Mouse (Mus musculus) C2C12 (cell line): ENCODE data around the gene Ctdspl.

ENCODE experiments used
- CEBPB ChIP-seq: IDR thresholded peaks from one replicate; pipeline ENCODE4 v1.6.1; 2011; ENCODE audit warnings: low read depth, mild to moderate bottlenecking, control low read depth, moderate library complexity
- CTCF ChIP-seq: IDR thresholded peaks from one replicate; pipeline ENCODE4 v1.5.1; 2011; ENCODE audit not compliant: control insufficient read depth, insufficient read depth, insufficient read length
- FOSL1 ChIP-seq: IDR thresholded peaks from one replicate; pipeline ENCODE4 v1.8.0; 2011; ENCODE audit warnings: mild to moderate bottlenecking, low read length; ENCODE audit not compliant: poor library complexity, insufficient read depth, severe bottlenecking
- MAX ChIP-seq: IDR thresholded peaks from one replicate; pipeline ENCODE4 v1.6.1; 2011; ENCODE audit warnings: mild to moderate bottlenecking, control low read depth
- MYOD1 ChIP-seq: IDR thresholded peaks from one replicate; pipeline ENCODE4 v1.6.1; 2011; ENCODE audit warnings: low read depth; ENCODE audit not compliant: control insufficient read depth, insufficient read length
- MYOG ChIP-seq: IDR thresholded peaks from one replicate; pipeline ENCODE4 v1.6.1; 2011; ENCODE audit not compliant: control insufficient read depth, insufficient read length; ENCODE audit errors: extremely low read depth
- USF1 ChIP-seq: IDR thresholded peaks from one replicate; pipeline ENCODE4 v1.6.1; 2011; ENCODE audit warnings: low read depth, mild to moderate bottlenecking, control low read depth, moderate library complexity

DNA sequence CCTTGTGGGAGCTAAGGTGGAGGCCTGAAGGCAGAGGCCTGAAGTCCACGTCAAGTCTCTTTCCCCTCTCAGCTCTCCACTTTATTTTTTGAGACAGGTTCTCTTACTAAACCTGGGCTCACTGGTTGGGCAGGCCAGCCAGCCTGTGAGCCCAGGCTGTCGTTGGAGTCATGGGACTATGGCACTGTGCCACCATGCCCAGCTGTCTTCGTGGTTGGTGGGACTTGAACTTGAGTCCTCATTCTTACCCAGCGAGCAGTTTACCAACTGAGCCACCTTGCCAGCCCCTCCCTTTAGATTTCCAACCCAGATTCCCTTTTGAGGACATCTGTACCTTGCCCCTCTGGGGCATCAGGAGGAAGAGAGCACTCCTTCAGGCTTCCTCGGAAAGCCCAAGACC lies 47.3 kb downstream of the Ctdspl start:
- TF ChIP-seq CTCF, result no peak
- TF ChIP-seq CEBPB, result no peak
- TF ChIP-seq FOSL1, result no peak
- TF ChIP-seq MYOD1, result no peak
- no peak for TF ChIP-seq USF1
- no peak for TF ChIP-seq MAX
- no peak for TF ChIP-seq MYOG
